Mouse (Mus musculus) ovary, postnatal 36 days (tissue): Measurements from ENCODE around the gene Snx12.
A peak's percentile ranks its signal among the peaks of the same experiment; 100 is the strongest.
"Not testable (repeated sequence)": the region's sequence is repeated elsewhere in the genome, so short reads cannot be mapped to it uniquely, and the experiment has no call there.

Source experiments
- DNase-seq: peaks from one replicate; pipeline ENCODE4 v3.0.0; 2022; ENCODE audit warnings: low spot score, mixed read lengths

Gene Snx12

GRCm38 (mm10) chrX:101131992-101132791 is 90.2 kb downstream of the Snx12 start:
- no peak for DNase-seq

DNA sequence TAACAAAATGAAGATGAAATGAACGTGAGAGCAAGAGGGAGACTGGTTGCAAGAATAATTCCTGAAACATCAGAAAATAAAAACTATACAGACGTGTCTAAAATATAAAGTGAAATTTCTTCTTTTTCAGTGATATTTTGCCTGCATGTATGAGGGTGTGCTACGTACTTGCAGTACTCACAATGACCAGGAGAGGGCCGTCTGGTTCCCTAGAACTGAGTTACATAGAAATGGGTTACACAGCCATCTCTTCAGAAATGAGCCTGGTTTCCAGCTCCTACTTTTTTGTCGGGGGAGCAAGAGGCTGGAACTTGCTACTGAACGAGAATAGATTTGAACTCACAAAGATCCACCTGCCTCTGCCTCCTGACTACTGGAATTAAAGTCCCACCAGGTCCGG is 91.4 kb downstream of the Snx12 start:
- DNase-seq = peak; percentile 47

GRCm38 (mm10) chrX:101128559-101128958 is 93.8 kb downstream of the Snx12 start:
- no peak for DNase-seq

DNA sequence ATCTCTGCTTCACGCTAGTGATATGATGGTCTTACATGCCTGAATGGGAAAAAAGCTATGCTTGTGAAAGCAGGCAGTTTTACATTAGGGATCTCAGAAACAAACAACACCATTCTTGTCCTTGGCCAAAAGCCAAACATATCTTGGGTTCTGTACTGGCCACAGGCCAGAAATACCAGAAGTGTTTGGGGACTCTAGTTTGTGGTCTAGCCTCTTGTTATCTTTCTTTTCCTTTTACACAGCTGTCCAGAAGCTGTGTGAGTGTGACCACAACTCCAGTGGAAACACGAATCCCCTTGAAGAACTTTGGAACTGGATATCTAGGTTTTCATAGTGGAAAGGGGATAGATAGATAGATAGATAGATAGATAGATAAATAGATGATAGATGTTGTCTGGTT is 95.4 kb downstream of the Snx12 start:
- DNase-seq = no peak

GRCm38 (mm10) chrX:101126474-101126955 is 95.8 kb downstream of the Snx12 start:
- peak; percentile 14 for DNase-seq

GRCm38 (mm10) chrX:101120546-101120945 is 101.8 kb downstream of the Snx12 start:
- DNase-seq = no peak

- DNase-seq = no peak
These were observed 136.4 kb downstream of the Snx12 start, which contains the start of gene Slc7a3 for GRCm38 (mm10) chrX:101085920-101086319. Gene Slc7a3, minus strand, starts transcription at chrX:101086020.

DNA sequence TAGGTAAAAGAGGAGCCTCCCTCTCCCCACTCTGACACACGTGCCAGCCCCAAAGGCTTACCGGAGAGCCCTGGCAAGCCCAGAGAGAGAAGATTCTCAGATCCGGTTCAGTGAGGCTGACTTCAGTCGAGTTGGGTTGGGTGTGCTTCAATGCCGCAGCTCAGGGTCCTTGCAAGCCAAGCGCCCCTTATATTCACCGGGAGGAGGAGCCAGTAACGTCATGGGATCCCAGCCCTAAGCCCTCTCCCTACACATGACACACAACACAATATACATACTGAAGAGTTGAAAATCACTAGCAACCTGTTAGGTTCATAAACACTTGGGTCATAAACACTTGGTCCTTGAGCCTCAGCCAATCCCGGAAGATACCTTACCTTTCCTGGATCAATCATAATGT is 137.2 kb downstream of the Snx12 start:
- not testable (repeated sequence) for DNase-seq

- DNase-seq = no peak
These were observed 138.2 kb downstream of the Snx12 start for GRCm38 (mm10) chrX:101084192-101084591.

DNA sequence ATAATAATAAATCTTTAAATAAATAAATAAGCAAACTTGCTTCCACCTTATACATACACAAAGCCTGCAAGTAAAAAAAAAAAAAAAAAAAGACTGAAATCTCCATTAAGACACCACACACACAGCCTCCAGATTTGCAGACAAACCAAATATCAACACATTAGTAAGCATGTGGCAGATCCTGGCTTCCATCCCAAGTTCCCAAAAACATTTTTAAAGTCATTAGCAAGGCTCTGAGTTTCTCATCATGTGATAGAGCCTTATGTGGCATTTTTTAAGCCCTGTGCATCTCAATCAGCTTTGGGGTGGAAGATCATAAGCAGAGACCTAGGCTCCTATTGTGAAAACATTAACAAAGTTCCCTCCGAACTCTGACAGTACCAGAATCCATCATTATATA is 157.1 kb downstream of the Snx12 start:
- DNase-seq = no peak

DNA sequence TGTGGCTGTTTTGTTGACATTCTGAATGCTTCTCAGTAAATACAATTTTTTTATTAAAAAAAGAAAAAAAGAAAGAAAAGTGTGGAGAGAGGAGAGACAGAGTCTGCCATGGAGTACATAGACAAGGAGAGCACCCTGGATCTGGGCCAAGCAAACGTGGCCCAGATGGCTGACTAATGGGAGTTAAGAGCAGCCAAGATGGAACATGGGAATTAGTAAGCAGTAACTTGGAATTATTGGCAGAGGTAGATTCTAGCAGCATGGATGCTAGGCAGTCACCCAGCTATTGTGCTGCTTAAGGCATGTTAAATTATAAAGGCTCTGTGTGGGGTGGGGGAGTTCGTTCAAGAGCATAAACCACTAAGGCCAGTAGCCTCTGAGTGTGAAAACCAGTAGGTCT is 158.9 kb downstream of the Snx12 start:
- DNase-seq = no peak

DNA sequence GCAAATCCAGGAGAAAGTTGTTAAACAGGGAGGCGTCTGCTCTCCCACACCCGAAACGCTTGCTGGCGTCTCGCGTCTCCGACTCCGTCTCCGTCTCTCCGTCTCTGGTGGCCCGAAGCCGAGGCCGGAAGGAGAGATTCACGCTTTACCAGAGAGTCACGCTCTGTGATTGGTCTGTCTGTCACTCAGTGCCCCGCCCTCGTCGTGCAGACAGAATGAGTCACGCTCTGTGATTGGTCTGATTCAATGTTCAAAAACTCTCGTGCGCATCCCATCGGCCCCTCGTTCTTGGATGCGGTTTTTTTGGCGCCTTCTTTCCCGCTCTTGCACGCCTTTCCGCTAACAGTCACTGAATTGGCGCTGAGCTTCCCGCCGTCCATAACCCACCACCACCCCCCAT is 162.8 kb downstream of the Snx12 start, which contains the start of gene Tex11:
Tex11 (minus strand) TSS at position 127 of the 400 bp plus-strand sequence.
- no peak for DNase-seq
